Mouse (Mus musculus): ENCODE results near the gene Apba2.

DNA sequence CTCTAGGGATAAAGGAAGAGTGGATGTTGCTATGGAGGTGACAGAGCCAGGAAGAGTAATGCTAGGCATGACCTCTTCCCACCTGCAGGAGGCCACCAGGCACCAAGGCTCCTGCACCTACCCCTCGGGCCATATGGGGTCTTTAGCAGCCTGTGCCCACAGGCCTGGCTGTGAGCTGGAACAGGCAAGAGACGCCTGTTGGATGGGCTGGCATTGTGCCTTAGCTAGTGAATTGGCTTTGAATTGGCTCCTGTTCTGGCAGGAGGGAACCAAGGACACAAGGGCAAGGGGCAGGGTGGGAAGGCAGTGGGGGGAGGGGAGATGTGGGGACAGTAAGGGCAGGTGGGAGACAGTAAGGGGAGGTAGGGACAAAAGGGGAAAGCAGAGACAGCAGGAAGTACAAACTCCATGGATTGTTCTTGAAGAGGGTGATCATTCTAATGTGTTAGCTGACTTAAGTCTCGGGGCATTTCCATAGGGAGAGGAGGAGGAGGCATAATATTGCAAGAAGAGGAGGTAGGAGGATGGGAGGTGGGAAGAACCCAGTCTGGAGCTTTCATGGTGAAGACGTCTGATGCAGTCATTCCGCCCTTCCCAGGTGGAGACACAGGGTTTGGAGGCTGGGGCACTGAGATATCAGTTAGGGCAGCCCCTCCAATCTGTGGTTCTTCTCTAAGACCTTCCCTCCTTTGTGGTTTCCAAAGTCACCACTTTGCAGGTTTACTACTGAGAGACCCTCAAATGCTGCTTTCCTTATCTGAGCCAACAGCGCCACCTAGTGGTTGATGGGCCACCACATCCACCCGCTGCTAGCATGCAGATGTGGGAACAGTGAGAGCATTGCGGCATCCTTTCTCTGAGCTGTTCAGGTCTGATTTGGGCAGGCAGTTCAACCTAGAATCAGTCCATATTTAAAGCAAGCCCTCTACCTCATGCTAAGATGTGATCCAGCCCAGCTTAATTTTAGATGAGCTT is 240.1 kb downstream of the Apba2 start:
- TF ChIP-seq CTCF (IDR thresholded peaks at IDR 0.05; ENCODE audit: insufficient read depth, low read depth, low read length) (peak; percentile 72), POLR2A (IDR thresholded peaks at IDR 0.05; ENCODE audit: insufficient read depth, low read depth, low read length) (no peak)

Measured in olfactory bulb, adult 2 months (tissue).